Mouse (Mus musculus) T-cell, adult 2 months (primary cell): Measurements from ENCODE around the gene Tex35.

Source experiments
- DNase-seq: peaks from one replicate; pipeline ENCODE4 v3.0.0; 2022; ENCODE audit warnings: low spot score

Tex35 gene

DNA sequence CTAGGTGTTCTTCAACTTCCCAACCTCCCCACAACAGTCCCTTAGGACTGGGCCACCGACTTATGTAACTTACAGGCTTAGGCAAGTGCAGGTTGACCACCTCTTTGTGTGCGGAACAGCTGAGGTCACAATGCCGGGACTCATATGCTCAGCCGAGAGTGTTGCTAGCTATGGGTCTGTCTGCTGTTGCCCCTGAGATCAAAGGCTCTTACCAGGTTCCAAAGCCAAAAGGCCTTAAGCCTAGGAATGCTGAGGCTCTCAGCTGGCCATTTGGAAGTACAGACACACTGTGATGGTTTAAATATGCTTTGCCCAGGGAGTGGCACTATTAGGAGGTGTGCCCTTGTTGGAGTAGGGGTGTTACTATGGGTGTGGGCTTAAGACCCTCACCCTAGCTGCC lies at the start of gene Tex35:
Gene Tex35 (minus strand): TSS at position 101 of the 400 bp plus-strand sequence.
- no peak for DNase-seq

DNA sequence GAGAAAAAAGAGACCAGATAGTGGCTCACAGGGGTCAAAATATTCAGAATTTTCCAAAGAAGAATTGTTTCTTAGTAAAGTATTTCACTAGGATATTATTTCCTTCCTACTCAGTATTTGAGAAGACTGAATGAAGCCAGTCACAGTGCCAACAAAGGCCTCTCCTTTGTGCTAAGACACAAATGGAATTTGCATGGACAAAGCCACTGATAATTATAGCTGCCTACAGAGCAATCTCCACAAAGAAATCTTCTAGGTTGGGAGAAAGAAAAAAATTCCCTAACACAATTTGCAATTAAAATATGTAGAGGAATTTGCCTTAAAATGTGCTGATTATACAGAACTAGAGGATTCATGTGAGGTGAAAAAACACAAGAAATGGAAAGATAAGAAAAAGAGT lies 45.3 kb upstream of the Tex35 start:
- DNase-seq, result no peak

GRCm38 (mm10) chr1:157150107-157150506 lies 41.6 kb upstream of the Tex35 start:
- DNase-seq, result no peak

- DNase-seq, result no peak
Observed at GRCm38 (mm10) chr1:157144621-157145020, 36.1 kb upstream of the Tex35 start.

DNA sequence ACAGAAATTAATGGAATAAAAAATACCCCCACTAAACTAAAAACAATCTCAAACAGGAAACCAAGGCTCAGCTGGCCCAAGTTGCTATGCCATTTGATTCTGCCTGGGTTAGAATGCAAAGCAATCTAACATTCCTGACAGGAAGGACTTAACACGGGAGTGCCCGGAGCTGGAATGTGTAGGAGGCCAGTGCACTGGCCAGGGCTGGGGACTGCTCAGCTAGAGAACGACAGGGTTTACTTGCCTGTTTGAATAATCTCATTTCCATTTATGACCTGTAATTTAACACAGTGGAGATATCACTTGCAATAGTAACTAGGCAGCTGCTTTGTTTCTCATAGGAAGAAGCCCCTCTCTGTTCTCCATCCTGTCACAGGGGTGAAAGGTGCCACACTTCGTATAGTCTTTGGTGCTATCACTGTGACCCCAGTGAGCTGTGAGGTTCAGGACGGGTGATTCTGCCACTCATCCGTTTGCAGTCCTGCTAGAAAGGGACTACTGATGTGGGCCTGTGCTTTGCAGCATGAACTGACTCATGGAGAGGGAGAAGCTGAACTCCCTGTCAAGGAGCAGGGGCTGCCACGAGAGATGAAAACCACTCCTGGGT lies 34.9 kb upstream of the Tex35 start:
- DNase-seq, result no peak

DNA sequence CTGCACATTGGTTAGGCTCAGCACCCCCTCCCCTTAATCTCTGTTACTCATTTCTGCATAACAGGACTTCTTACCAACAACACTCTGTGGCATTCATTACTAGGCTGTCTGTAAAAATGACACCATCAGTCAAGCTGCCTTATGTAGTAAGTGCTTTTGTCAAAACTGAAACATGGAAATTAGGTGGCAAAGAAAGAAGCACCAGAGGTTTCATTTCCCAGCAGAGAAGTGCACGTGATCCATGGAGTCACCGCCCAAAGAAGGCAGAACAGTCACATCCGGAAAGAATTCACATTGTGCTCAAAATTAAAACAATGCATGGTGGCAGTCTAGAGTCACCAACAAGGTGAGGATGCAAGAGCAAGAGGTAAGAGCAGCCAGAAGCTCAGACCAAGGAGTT lies 32.5 kb upstream of the Tex35 start:
- no peak for DNase-seq

- no peak for DNase-seq
Observed at GRCm38 (mm10) chr1:157137854-157138241, 29.4 kb upstream of the Tex35 start.

- DNase-seq, result no peak
Observed at GRCm38 (mm10) chr1:157137132-157137853, 28.8 kb upstream of the Tex35 start.

GRCm38 (mm10) chr1:157128219-157128618 lies 19.7 kb upstream of the Tex35 start:
- DNase-seq, result no peak

DNA sequence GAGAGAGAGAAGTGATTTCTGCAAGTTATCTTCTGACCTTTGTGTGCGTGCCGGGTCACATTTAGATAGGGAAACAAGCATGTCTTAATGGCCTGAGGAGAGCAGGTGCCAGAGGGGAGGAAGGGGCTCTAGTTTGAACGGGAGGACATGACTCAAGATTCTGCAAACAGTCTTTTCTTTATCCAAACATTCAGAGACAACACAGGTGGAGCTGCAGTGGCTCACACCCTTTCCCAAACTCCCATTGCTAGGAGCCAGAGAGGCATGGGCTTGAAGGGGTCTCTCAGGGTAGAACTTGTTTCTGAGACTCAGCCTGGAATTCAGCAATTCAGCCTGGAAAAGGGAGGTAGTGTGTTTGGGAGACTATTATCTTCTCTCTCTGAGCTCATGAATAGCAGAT lies 15.4 kb upstream of the Tex35 start:
- DNase-seq, result no peak

DNA sequence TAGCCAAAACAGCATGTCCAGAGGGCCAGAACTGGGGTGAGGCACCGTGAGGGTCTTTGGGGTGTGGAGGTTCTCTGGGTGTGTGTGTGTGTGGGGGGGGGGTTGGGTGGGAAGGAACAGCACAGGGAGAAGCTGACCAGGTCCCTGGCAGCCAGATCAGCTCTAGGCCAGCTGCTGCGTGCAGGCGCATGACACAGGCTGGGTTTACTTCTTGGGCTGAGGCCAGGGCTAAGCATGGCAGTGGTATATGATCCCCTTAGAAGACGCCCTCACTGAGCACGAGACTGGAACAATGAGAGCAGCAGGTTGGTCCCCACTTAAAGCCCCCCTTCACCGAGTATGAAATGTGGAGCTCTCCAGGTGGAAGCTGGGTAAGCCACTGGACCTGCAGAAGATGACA lies 10.7 kb upstream of the Tex35 start:
- no peak for DNase-seq

DNA sequence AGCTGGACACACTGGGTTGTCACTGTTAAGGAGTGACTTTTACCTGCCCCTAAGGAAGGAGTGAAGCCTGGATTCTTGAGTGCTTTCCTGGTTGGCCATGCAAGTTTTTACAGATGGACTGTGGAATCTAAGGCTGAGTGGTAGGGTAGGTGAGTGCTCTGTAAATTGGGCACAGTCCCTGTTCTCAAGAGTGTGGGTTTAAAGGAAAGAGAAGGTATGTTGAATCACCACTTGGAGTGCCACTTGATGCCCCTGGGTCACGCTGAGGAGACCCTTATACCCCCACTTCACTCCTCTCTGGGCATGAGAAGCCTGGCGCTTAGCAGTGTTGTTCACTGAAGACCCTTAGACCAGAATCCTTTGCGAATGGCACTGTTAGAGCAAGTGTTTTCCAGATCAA lies 9.0 kb upstream of the Tex35 start:
- DNase-seq, result no peak

- DNase-seq, result no peak
Observed at GRCm38 (mm10) chr1:157114492-157114891, 6.0 kb upstream of the Tex35 start.

GRCm38 (mm10) chr1:157110287-157110835 lies 1.9 kb upstream of the Tex35 start:
- no peak for DNase-seq

- peak; percentile 14 for DNase-seq
Observed at GRCm38 (mm10) chr1:157101122-157101865, 7.2 kb downstream of the Tex35 start.

DNA sequence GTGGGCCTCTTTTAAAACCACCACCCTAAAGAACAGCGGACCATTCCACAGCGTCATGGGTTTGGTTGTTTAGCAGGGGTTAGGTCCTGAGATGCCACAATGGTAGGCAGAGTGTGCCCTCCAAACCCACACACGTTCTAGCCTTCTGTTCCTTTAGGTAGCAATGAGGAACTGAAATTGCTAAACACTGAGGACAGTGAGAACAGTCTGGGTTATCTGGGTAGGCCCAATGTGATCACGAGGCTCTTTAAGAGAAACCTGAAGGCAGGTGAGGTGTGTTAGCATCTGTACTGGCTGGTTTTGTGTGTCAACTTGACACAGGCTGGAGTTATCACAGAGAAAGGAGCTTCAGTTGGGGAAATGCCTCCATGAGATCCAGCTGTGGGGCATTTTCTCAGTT lies 12.9 kb downstream of the Tex35 start:
- DNase-seq, result no peak

DNA sequence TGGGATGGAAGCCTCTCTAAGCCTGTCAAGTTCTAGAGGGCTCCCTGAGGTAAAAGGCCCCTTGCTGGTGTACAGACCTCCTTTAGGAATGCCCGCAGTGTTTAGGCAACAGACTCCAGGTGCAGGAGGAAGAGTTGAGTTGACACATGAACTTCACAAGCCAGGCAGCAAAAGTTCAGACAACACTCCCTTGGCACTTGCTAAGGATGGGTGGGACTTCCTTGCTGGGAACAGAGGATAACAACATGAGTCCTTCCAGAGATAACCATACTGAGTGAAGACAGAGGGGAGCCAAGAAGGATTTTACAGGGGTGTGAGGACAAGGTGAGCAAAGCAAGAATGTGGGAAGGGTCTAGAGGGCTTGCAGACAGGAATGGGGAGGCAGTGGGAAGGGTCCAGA lies 15.9 kb downstream of the Tex35 start:
- no peak for DNase-seq

DNA sequence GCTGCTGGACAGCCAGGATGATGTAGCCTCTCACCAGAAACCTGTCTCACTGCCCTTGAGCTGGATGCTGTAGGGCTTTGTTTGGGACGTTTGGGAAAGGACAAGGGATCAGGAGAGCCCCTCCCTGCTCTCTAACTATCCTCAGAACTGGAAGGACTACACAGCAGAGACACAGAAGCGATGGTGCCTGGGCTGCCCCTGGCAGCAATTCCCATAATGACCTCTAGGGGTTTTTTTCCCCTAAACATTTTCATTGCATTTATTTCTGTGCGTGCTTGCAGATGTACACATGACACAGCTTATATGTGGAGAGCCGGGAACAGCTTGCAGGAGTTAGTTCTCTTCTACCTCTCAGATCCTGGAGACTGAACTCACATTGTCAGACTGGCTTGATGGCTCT lies 16.3 kb downstream of the Tex35 start:
- DNase-seq, result no peak

GRCm38 (mm10) chr1:157090835-157091234 lies 17.6 kb downstream of the Tex35 start:
- no peak for DNase-seq

DNA sequence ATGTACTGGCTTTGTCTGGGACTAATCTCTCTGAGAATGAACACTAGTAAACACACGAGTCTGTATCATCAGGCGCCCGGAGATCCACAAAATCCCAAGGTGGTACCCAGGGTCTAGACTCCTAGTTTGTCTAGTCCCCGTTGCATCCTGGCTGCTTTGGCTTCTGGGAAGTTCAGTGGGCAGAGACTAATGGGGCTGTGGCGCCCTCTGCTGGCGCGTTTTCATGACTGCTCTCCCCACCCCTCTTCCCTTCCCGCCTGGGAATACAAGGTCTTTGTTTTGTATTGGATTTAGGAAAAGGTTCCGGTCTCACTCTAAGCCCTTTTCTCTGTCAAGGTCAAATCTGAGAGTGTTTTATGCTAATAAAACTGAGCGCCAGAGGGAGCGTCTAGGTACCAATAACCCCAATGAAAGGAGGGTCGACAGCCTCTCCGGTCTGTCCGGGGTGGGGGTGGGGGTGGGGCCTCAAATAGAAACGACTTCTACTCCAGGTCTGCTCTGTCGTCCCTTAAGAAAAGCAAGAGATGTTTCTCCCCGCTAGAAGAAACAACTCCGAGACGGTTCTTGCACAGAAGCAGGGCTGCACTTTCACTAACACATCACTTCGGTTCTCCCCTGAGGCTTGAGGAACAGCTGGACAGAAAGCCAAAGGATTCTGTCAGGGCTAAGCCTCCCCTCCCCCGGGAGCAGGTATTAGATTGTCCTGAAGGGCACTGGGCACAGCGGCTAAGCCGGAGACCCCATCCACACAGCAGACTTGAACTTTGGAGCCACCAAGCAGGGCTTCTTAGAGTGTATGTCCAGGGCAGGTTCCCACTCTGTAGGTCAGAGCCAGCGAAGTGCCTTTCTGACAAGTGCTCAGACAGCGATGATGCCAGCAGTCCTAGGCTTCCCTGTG lies 22.1 kb downstream of the Tex35 start:
- DNase-seq, result peak; percentile 10

DNA sequence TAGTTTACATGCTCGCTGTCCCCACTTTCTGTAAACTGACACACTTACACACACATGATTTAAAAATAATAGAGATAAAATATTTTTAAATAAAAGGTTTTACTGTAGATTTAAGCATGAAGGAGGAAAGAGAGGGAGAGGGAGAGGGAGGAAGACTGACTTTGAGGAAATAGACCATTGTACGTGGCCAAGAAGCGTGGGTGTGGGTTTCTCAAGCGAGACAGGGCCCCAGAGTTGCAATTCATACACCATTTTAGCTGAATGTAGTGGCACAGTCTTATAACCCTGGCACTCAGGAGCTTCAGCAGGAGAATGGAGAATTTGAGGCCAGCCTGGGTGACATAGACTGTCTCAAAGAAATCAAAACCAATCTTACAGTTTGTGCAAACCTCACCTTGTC lies 25.5 kb downstream of the Tex35 start:
- DNase-seq, result no peak

DNA sequence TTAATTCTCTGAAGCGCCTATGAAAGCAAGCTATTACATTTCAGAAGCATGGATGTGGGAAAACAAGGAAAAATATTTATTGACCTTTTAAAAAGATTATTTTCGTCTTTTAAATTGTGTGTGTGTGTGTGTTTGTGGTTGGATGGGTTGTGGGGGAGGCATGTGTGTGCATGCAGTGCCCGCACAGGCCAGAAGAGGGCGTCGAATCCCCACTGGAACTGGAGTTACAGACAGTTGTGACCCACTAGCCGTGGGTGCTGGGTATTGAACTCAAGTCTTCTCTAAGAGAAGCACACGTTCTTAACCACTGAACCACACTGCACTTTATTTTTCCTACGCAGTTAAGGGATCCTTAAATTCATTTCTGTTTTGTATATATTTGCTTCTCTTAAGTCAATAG lies 26.5 kb downstream of the Tex35 start:
- no peak for DNase-seq
